Mouse (Mus musculus) effector memory CD4-positive, alpha-beta T cell, adult 7 months (primary cell): ENCODE results near the gene Ocel1. TPM values are rescaled to one million over a fixed set of nuclear protein-coding genes. Genes with fewer than 3 reads are reported as not detected.

ENCODE experiments used
- polyA plus RNA-seq: library from polyadenylated mRNA; unstranded; fragments of 100-300 nt; shearing (Covaris generic); gene quantifications from one replicate; pipeline ENCODE4 v1.2.1, GENCODE M21; 2017

Ocel1 gene
- polyA plus RNA-seq: 17.4 TPM

GRCm38 (mm10) chr8:71371236-71371848 lies at the start of gene Ocel1:
Ocel1 (plus strand) TSS chr8:71371298.

GRCm38 (mm10) chr8:71366771-71367528 lies 4.1 kb upstream of the Ocel1 start, which contains the start of gene Use1:
Use1 (plus strand) TSS chr8:71366848.

DNA sequence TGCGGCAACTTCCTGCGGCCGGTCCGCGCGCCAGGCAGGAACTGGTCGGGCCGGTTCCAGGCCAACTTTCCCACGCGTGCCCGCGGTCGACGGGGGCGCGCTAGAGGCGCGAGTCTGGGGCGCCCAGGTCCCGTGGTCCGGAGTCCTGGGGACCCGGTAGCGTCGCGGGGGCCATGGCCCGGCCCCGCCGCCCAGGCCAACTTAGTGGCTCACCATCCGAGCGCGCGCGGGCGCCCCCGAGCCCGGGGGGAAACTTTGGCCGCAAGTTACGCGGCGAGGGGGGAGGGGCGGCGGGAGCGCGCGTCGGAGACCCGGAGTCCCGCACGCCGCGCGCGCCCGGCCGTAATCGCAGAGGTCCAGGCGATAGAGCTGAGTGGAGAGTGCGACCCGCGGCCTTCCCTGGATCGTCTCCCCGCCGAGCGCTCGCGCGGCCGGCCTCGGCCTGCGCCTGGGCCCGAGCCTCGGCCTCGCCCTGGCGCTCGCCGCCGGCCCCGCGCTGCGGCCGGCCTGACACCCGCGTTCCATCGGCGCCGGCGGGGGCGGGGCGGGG lies 10.4 kb downstream of the Ocel1 start, which contains the start of gene Nr2f6:
Gene Nr2f6 (minus strand): TSS at position 540 of the 550 bp plus-strand sequence.

GRCm38 (mm10) chr8:71395629-71396028 lies 24.5 kb downstream of the Ocel1 start, which contains the start of gene Ushbp1:
Ushbp1 (minus strand) TSS chr8:71395802.

DNA sequence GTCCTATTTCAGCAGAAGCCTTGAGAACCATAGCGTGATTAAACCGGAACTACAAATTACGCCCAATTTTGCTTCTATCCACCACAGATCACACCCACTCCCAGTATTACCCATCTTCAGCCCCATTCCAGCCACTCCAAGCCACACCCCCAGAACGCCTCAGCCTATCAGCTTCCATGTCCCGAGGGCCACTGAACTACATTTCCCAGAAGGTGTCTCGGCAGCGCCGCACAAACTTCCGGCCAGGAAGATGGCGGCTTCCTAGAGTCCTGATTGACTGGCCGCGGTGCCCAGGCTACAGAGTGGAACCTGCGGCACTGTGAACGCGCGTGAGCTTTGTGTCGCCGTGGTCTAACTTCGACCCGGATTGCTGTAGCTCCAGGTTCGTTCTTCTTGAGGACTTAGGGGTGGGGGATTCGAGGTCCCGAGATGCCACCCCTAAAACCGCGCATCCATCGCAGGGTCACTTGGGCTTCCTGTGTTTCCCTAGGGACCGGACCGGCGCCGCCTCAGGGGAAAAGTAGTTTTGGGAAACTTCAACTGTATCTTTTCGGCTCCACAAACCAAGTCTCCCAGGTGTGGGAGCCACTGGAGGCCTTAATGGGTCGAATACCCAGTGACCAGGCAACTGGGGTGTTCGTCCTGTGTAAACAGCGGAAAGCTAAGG lies 25.7 kb downstream of the Ocel1 start, which contains the start of gene Babam1:
Gene Babam1 (plus strand): TSS at position 223 of the 667 bp plus-strand sequence.

GRCm38 (mm10) chr8:71405401-71406098 lies 34.5 kb downstream of the Ocel1 start, which contains the start of gene Ankle1:
Ankle1 (plus strand) TSS chr8:71406010.

Other genes with a start within 250 kb of the Ocel1 start
- gene Myo9b, start 98.6 kb upstream of the Ocel1 start, polyA plus RNA-seq: 54.4 TPM
- gene Haus8, start 98.4 kb upstream of the Ocel1 start, polyA plus RNA-seq: 23.1 TPM
- gene Use1, start 4.5 kb upstream of the Ocel1 start, polyA plus RNA-seq: 185 TPM
- gene Nr2f6, start 10.7 kb downstream of the Ocel1 start, polyA plus RNA-seq: 7.6 TPM
- 0.29 TPM for gene Ushbp1, start 24.5 kb downstream of the Ocel1 start, polyA plus RNA-seq
- 87.6 TPM for gene Babam1, start 25.6 kb downstream of the Ocel1 start, polyA plus RNA-seq
- gene Ankle1, start 34.7 kb downstream of the Ocel1 start, polyA plus RNA-seq: 0.20 TPM
- 112 TPM for gene Abhd8, start 92.4 kb downstream of the Ocel1 start, polyA plus RNA-seq
- gene Mrpl34, start 93.7 kb downstream of the Ocel1 start, polyA plus RNA-seq: 21.5 TPM
- gene Dda1, start 97.9 kb downstream of the Ocel1 start, polyA plus RNA-seq: 143 TPM
- 16.6 TPM for gene Ano8, start 114.7 kb downstream of the Ocel1 start, polyA plus RNA-seq
- 6.5 TPM for gene Gtpbp3, start 116.8 kb downstream of the Ocel1 start, polyA plus RNA-seq
- not detected for gene Plvap, start 140.5 kb downstream of the Ocel1 start, polyA plus RNA-seq
- gene Ccdc194, start 154.4 kb downstream of the Ocel1 start, polyA plus RNA-seq: not detected
- 108 TPM for gene Bst2, start 166.2 kb downstream of the Ocel1 start, polyA plus RNA-seq
- 65.2 TPM for gene Mvb12a, start 171.6 kb downstream of the Ocel1 start, polyA plus RNA-seq
- gene Tmem221, start 187.6 kb downstream of the Ocel1 start, polyA plus RNA-seq: 13.9 TPM
- 1.9 TPM for gene Nxnl1, start 195.3 kb downstream of the Ocel1 start, polyA plus RNA-seq
- 16.1 TPM for gene Slc27a1, start 197.6 kb downstream of the Ocel1 start, polyA plus RNA-seq
- 66.7 TPM for gene Pgls, start 220.9 kb downstream of the Ocel1 start, polyA plus RNA-seq
- gene Fam129c, start 226.3 kb downstream of the Ocel1 start, polyA plus RNA-seq: 2.7 TPM
- gene Colgalt1, start 239.7 kb downstream of the Ocel1 start, polyA plus RNA-seq: 30.3 TPM